Comparison of ENCODE assay signal across 8 mouse cellular contexts in the genomic region with DNA sequence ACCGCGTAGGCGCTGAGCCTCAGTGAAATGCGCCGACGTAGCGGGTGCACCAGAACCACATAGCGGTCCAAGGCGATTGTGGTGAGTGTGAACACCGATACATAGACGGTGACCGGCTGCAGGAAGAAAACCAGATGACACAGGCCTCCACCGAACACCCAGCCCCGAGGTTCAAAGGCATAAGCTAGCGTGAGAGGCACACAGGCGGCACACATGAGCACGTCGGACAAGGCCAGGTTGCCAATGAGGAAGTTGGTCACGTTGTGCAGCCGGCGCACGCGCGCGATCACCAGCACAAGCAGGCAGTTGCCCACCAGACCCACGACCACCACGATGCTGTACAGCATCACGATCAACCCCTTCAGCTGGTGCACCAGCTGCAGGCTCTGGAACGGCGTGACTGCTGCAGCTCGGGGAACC. TPM values are rescaled to one million over a fixed set of nuclear protein-coding genes. Genes with fewer than 3 reads are reported as not detected.
A peak's percentile ranks its signal among the peaks of the same experiment; 100 is the strongest.
DNase-seq lines count a peak whose midpoint lies in the region; ATAC-seq and TF ChIP-seq lines count a peak whose summit lies in the region.

No protein-coding gene starts in this region.

- H3K4me3 ChIP-seq in heart, embryonic 15.5 days = peak overlapping the region; percentile 27
- H3K4me3 ChIP-seq in embryonic facial prominence, embryonic 12.5 days = peak overlapping the region; percentile 24
- peak overlapping the region; percentile 25 for H3K4me3 ChIP-seq in intestine, embryonic 16.5 days (ENCODE audit: low read length)
- H3K4me3 ChIP-seq in midbrain, postnatal 0 days (ENCODE audit: low read depth, low read length) = peak overlapping the region; percentile 37

- no peak overlapping the region for H3K27ac ChIP-seq in heart, embryonic 15.5 days
- H3K27ac ChIP-seq in embryonic facial prominence, embryonic 12.5 days = no peak overlapping the region
- H3K27ac ChIP-seq in intestine, embryonic 16.5 days (ENCODE audit: low read length) = no peak overlapping the region
- H3K27ac ChIP-seq in midbrain, postnatal 0 days (ENCODE audit: low read depth, low read length) = no peak overlapping the region

- ATAC-seq in heart, embryonic 15.5 days (replicated peaks; ENCODE audit: insufficient number of reproducible peaks, insufficient read depth, low FRiP score, low read depth) = no peak
- no peak for ATAC-seq in embryonic facial prominence, embryonic 12.5 days (ENCODE audit: insufficient number of reproducible peaks, insufficient read depth, low FRiP score, low TSS enrichment)
- no peak for ATAC-seq in intestine, embryonic 16.5 days
- peak; percentile 32 for ATAC-seq in midbrain, postnatal 0 days (ENCODE audit: low FRiP score)

- no peak for TF ChIP-seq CTCF in midbrain, postnatal 0 days (IDR thresholded peaks at IDR 0.05)

- intact Hi-C loops in heart, postnatal 10 days (cut with DNase I) = loop anchor here (2.0 kb wide), 1 partner anchor 85 kb away; no protein-coding TSS in a partner anchor

- no peak for DNase-seq in heart, postnatal 10 days
- DNase-seq in midbrain, postnatal 0 days (ENCODE audit: low spot score) = no peak
- no peak for DNase-seq in layer of hippocampus, adult 9-11 months
- no peak for DNase-seq in frontal cortex, postnatal 14 days (ENCODE audit: low spot score in 2 of 2)
- DNase-seq in right cerebral cortex, postnatal 36 days (ENCODE audit: low spot score in 2 of 2) = no peak

- no peak overlapping the region for H3K9ac ChIP-seq in heart, embryonic 15.5 days
- H3K9ac ChIP-seq in embryonic facial prominence, embryonic 12.5 days = no peak overlapping the region
- H3K9ac ChIP-seq in intestine, embryonic 16.5 days (ENCODE audit: low read depth, low read length) = no peak overlapping the region
- no peak overlapping the region for H3K9ac ChIP-seq in midbrain, postnatal 0 days (replicated peaks; ENCODE audit: low read length, poor library complexity, severe bottlenecking)

- H3K4me1 ChIP-seq in heart, embryonic 15.5 days (replicated peaks) = peaks cover 19% of the 10 kb centered on the region
- H3K4me1 ChIP-seq in embryonic facial prominence, embryonic 12.5 days = peaks cover 13% of the 10 kb centered on the region; the same call in 1 of the 2 replicates
- H3K4me1 ChIP-seq in intestine, embryonic 16.5 days (ENCODE audit: control insufficient read depth, insufficient read depth, low read length) = peaks cover 6% of the 10 kb centered on the region
- peaks cover 6% of the 10 kb centered on the region; the same call in 1 of the 2 replicates for H3K4me1 ChIP-seq in midbrain, postnatal 0 days (ENCODE audit: insufficient read depth, low read length)

- WGBS in heart, embryonic 15.5 days = 15% methylated on average over 31 of the region's 31 CpGs
- 15% methylated on average over 31 of the region's 31 CpGs for WGBS in embryonic facial prominence, embryonic 12.5 days
- 14% methylated on average over 31 of the region's 31 CpGs for WGBS in intestine, embryonic 16.5 days
- 10% methylated on average over 31 of the region's 31 CpGs for WGBS in midbrain, postnatal 0 days

- peak overlapping the region; percentile 54 for H3K4me2 ChIP-seq in heart, embryonic 15.5 days
- H3K4me2 ChIP-seq in embryonic facial prominence, embryonic 12.5 days (replicated peaks) = peak overlapping the region; percentile 50
- peak overlapping the region; percentile 41 for H3K4me2 ChIP-seq in intestine, embryonic 16.5 days (ENCODE audit: low read depth, low read length)
- peak overlapping the region; percentile 69 for H3K4me2 ChIP-seq in midbrain, postnatal 0 days (ENCODE audit: low read depth, low read length, poor library complexity, severe bottlenecking)

- H3K9me3 ChIP-seq in heart, embryonic 15.5 days (replicated peaks) = no peaks in the 10 kb centered on the region
- no peaks in the 10 kb centered on the region for H3K9me3 ChIP-seq in embryonic facial prominence, embryonic 12.5 days
- no peaks in the 10 kb centered on the region for H3K9me3 ChIP-seq in intestine, embryonic 16.5 days (ENCODE audit: control insufficient read depth, low read length)
- no peaks in the 10 kb centered on the region for H3K9me3 ChIP-seq in midbrain, postnatal 0 days (ENCODE audit: low read length)

- H3K27me3 ChIP-seq in heart, embryonic 15.5 days = peaks cover 43% of the 10 kb centered on the region
- peaks cover 46% of the 10 kb centered on the region for H3K27me3 ChIP-seq in embryonic facial prominence, embryonic 12.5 days
- peaks cover 26% of the 10 kb centered on the region for H3K27me3 ChIP-seq in intestine, embryonic 16.5 days (replicated peaks; ENCODE audit: control insufficient read depth, insufficient read depth, low read length)
- peaks cover 19% of the 10 kb centered on the region for H3K27me3 ChIP-seq in midbrain, postnatal 0 days (ENCODE audit: insufficient read depth, low read length)

- no peaks in the 10 kb centered on the region for H3K36me3 ChIP-seq in heart, embryonic 15.5 days
- no peaks in the 10 kb centered on the region for H3K36me3 ChIP-seq in embryonic facial prominence, embryonic 12.5 days
- no peaks in the 10 kb centered on the region for H3K36me3 ChIP-seq in intestine, embryonic 16.5 days (ENCODE audit: control insufficient read depth, insufficient read depth, low read length)
- no peaks in the 10 kb centered on the region for H3K36me3 ChIP-seq in midbrain, postnatal 0 days (ENCODE audit: insufficient read depth, low read length)

RNA-seq across cellular contexts. Expression of gene Prlhr, which starts 0.5 kb away (rescaled TPM):
- polyA plus RNA-seq in heart, embryonic 15.5 days (2015; fragmentation: Nextera tagmentation; extraction: Ambion mirVana) = not detected in 2 replicates
- total RNA-seq in heart, postnatal 10 days (2021) = not detected
- polyA plus RNA-seq in embryonic facial prominence, embryonic 12.5 days (2016; fragmentation: Nextera tagmentation; extraction: Ambion mirVana) = not detected in 2 replicates
- polyA plus RNA-seq in intestine, embryonic 16.5 days (2015; fragmentation: Nextera tagmentation; extraction: Ambion mirVana) = not detected in 2 replicates
- total RNA-seq in midbrain, postnatal 0 days (2014; rRNA removed) = 6.7 and 9.7 TPM in 2 replicates
- polyA plus RNA-seq in midbrain, postnatal 0 days (2015; fragmentation: Nextera tagmentation; extraction: Ambion mirVana) = 0.38 and 0.41 TPM in 2 replicates
